Comparison of ENCODE assay signal across 8 mouse cellular contexts in the genomic region with DNA sequence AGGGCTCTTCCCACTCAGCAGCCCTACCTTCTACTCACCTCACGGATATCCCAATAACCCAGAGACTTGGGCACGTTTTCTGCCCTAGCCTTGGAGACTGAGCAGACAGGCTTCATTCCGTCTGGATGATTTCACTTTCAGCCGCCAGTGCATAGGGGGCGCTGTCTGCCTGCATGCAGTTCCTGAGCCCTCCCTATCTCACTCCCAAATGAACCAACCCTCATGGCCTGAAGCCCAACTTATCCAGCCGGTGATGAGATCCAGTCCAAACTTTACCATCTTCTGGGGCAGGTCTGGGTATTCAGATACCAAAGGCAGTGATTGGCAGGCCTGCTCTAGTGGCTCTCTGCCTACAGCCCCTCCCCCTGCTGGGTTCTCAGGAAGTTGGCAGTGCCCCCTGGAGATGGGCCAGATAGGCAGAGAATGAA. TPM values are rescaled to one million over a fixed set of nuclear protein-coding genes. Genes with fewer than 3 reads are reported as not detected.
DNase-seq lines count a peak whose midpoint lies in the region; ATAC-seq and TF ChIP-seq lines count a peak whose summit lies in the region.

No protein-coding gene starts in this region.

- 14% methylated on average over 6 of the region's 6 CpGs for WGBS in embryonic facial prominence, embryonic 10.5 days
- 16% methylated on average over 6 of the region's 6 CpGs for WGBS in heart, embryonic 16.5 days
- WGBS in lung, embryonic 14.5 days, result 22% methylated on average over 6 of the region's 6 CpGs

- TF ChIP-seq CTCF in E14TG2a.4 (conservative IDR thresholded peaks at IDR 0.05; ENCODE audit: low read length), result peak; percentile 91
- peak; percentile 79 for TF ChIP-seq CTCF in lung, embryonic 14.5 days (IDR thresholded peaks at IDR 0.05; ENCODE audit: low read depth)

- H3K27ac ChIP-seq in embryonic facial prominence, embryonic 10.5 days (replicated peaks), result no peak overlapping the region
- no peak overlapping the region for H3K27ac ChIP-seq in heart, embryonic 16.5 days (ENCODE audit: low read length)
- no peak overlapping the region for H3K27ac ChIP-seq in lung, embryonic 14.5 days (ENCODE audit: low read depth)

- H3K36me3 ChIP-seq in E14TG2a.4 (ENCODE audit: insufficient read depth, low read length), result no peaks in the 10 kb centered on the region
- no peaks in the 10 kb centered on the region for H3K36me3 ChIP-seq in embryonic facial prominence, embryonic 10.5 days (replicated peaks)
- no peaks in the 10 kb centered on the region for H3K36me3 ChIP-seq in heart, embryonic 16.5 days (ENCODE audit: control insufficient read depth, insufficient read depth)
- no peaks in the 10 kb centered on the region for H3K36me3 ChIP-seq in lung, embryonic 14.5 days (ENCODE audit: insufficient read depth)

- peak overlapping the region; percentile 45 for H3K4me3 ChIP-seq in E14TG2a.4 (replicated peaks; ENCODE audit: low read length)
- H3K4me3 ChIP-seq in embryonic facial prominence, embryonic 10.5 days, result no peak overlapping the region
- no peak overlapping the region for H3K4me3 ChIP-seq in heart, embryonic 16.5 days (ENCODE audit: low read length)
- no peak overlapping the region for H3K4me3 ChIP-seq in lung, embryonic 14.5 days (ENCODE audit: low read depth, low read length)

- H3K27me3 ChIP-seq in E14TG2a.4 (ENCODE audit: insufficient read depth, low read length), result no peaks in the 10 kb centered on the region
- H3K27me3 ChIP-seq in embryonic facial prominence, embryonic 10.5 days (replicated peaks; ENCODE audit: low read depth, poor library complexity, severe bottlenecking), result peaks cover under 1% of the 10 kb centered on the region; the same call in 1 of the 2 replicates
- H3K27me3 ChIP-seq in heart, embryonic 16.5 days (ENCODE audit: control insufficient read depth, insufficient read depth, low read length), result peaks cover 2% of the 10 kb centered on the region; the same call in 1 of the 2 replicates
- no peaks in the 10 kb centered on the region for H3K27me3 ChIP-seq in lung, embryonic 14.5 days (ENCODE audit: insufficient read depth, low read length)

- no peak overlapping the region for H3K4me2 ChIP-seq in heart, embryonic 16.5 days (ENCODE audit: low read depth, low read length)
- H3K4me2 ChIP-seq in lung, embryonic 14.5 days, result no peak overlapping the region

- no peak overlapping the region for H3K9ac ChIP-seq in heart, embryonic 16.5 days (ENCODE audit: low read length)
- H3K9ac ChIP-seq in lung, embryonic 14.5 days, result no peak overlapping the region

- H3K9me3 ChIP-seq in E14TG2a.4 (ENCODE audit: low read length), result no peaks in the 10 kb centered on the region
- H3K9me3 ChIP-seq in embryonic facial prominence, embryonic 10.5 days, result no peaks in the 10 kb centered on the region
- no peaks in the 10 kb centered on the region for H3K9me3 ChIP-seq in heart, embryonic 16.5 days (replicated peaks; ENCODE audit: control insufficient read depth, low read length)
- no peaks in the 10 kb centered on the region for H3K9me3 ChIP-seq in lung, embryonic 14.5 days (ENCODE audit: low read depth, low read length)

- peaks cover 31% of the 10 kb centered on the region for H3K4me1 ChIP-seq in E14TG2a.4 (replicated peaks; ENCODE audit: low read depth, low read length)
- H3K4me1 ChIP-seq in embryonic facial prominence, embryonic 10.5 days, result peaks cover 5% of the 10 kb centered on the region; the same call in 1 of the 2 replicates
- H3K4me1 ChIP-seq in heart, embryonic 16.5 days (ENCODE audit: control insufficient read depth, insufficient read depth, low read length), result no peaks in the 10 kb centered on the region
- no peaks in the 10 kb centered on the region for H3K4me1 ChIP-seq in lung, embryonic 14.5 days (ENCODE audit: insufficient read depth)

- ATAC-seq in heart, embryonic 16.5 days (replicated peaks; ENCODE audit: extremely low read depth, insufficient read depth, low FRiP score), result peak; percentile 63; the same call in 1 of the 2 replicates
- peak; percentile 44; the same call in 1 of the 2 replicates for ATAC-seq in lung, embryonic 14.5 days (ENCODE audit: insufficient read depth)

- peak; percentile 84 for DNase-seq in adrenal gland, adult 8-10 months
- DNase-seq in embryonic facial prominence, embryonic 10.5 days (ENCODE audit: low spot score), result peak; percentile 52
- peak; percentile 81 to 83 for DNase-seq in kidney, postnatal 25 days
- peak; percentile 76 for DNase-seq in lung, embryonic 14.5 days
- DNase-seq in ovary, adult 18-20 months (ENCODE audit: low spot score), result peak; percentile 73
- DNase-seq in urinary bladder, postnatal 14 days (ENCODE audit: low spot score), result peak; percentile 82

RNA-seq across cellular contexts. Expression of a gene that starts 9.8 kb away (rescaled TPM):
- 10 to 100 TPM in 1 of 4 experiments, 1 to 10 TPM in 3; 5.9 to 10.0 (median 6.9) TPM for total RNA-seq in adrenal gland, adult 8-10 months (2022)
- polyA plus RNA-seq in embryonic facial prominence, embryonic 10.5 days (2016; fragmentation: Nextera tagmentation; extraction: Ambion mirVana), result 8.6 and 8.9 TPM in 2 replicates
- 11.7 and 12.2 TPM in 2 replicates for polyA plus RNA-seq in heart, embryonic 16.5 days (2015; fragmentation: Nextera tagmentation; extraction: Ambion mirVana)
- polyA plus RNA-seq in lung, embryonic 14.5 days (2014; fragmentation: Nextera tagmentation; extraction: Ambion mirVana), result 2.2 and 2.9 TPM in 2 replicates

RNA-seq across cellular contexts. Expression of a gene that starts 15.7 kb away (rescaled TPM):
- total RNA-seq in adrenal gland, adult 8-10 months (2022), result under 1 TPM in 2 of 4 experiments, not detected in 2; 0.20 to 0.30 TPM
- polyA plus RNA-seq in embryonic facial prominence, embryonic 10.5 days (2016; fragmentation: Nextera tagmentation; extraction: Ambion mirVana), result not detected in 2 replicates
- 0.12 and 0.22 TPM in 2 replicates for polyA plus RNA-seq in heart, embryonic 16.5 days (2015; fragmentation: Nextera tagmentation; extraction: Ambion mirVana)
- 0.18 and 0.31 TPM in 2 replicates for polyA plus RNA-seq in lung, embryonic 14.5 days (2014; fragmentation: Nextera tagmentation; extraction: Ambion mirVana)

RNA-seq across cellular contexts. Expression of a gene that starts 21.7 kb away (rescaled TPM):
- 100 to 1,000 TPM; 135 to 182 (median 168) TPM for total RNA-seq in adrenal gland, adult 8-10 months (2022)
- 18.5 and 22.8 TPM in 2 replicates for polyA plus RNA-seq in embryonic facial prominence, embryonic 10.5 days (2016; fragmentation: Nextera tagmentation; extraction: Ambion mirVana)
- 26.8 and 28.1 TPM in 2 replicates for polyA plus RNA-seq in heart, embryonic 16.5 days (2015; fragmentation: Nextera tagmentation; extraction: Ambion mirVana)
- 12.3 and 13.9 TPM in 2 replicates for polyA plus RNA-seq in lung, embryonic 14.5 days (2014; fragmentation: Nextera tagmentation; extraction: Ambion mirVana)

RNA-seq across cellular contexts. Expression of a gene that starts 32.9 kb away (rescaled TPM):
- total RNA-seq in adrenal gland, adult 8-10 months (2022), result 100 to 1,000 TPM; 164 to 337 (median 241) TPM
- polyA plus RNA-seq in embryonic facial prominence, embryonic 10.5 days (2016; fragmentation: Nextera tagmentation; extraction: Ambion mirVana), result 21.0 and 21.8 TPM in 2 replicates
- polyA plus RNA-seq in heart, embryonic 16.5 days (2015; fragmentation: Nextera tagmentation; extraction: Ambion mirVana), result 79.3 and 81.3 TPM in 2 replicates
- polyA plus RNA-seq in lung, embryonic 14.5 days (2014; fragmentation: Nextera tagmentation; extraction: Ambion mirVana), result 103 and 116 TPM in 2 replicates

RNA-seq across cellular contexts. Expression of a gene that starts 57.7 kb away (rescaled TPM):
- total RNA-seq in adrenal gland, adult 8-10 months (2022), result 10 to 100 TPM; 28.1 to 51.7 (median 37.1) TPM
- polyA plus RNA-seq in embryonic facial prominence, embryonic 10.5 days (2016; fragmentation: Nextera tagmentation; extraction: Ambion mirVana), result 208 and 219 TPM in 2 replicates
- polyA plus RNA-seq in heart, embryonic 16.5 days (2015; fragmentation: Nextera tagmentation; extraction: Ambion mirVana), result 118 and 121 TPM in 2 replicates
- polyA plus RNA-seq in lung, embryonic 14.5 days (2014; fragmentation: Nextera tagmentation; extraction: Ambion mirVana), result 142 and 148 TPM in 2 replicates
